Mouse (Mus musculus): Measurements from ENCODE around the gene Map1b.

Gene Map1b

DNA sequence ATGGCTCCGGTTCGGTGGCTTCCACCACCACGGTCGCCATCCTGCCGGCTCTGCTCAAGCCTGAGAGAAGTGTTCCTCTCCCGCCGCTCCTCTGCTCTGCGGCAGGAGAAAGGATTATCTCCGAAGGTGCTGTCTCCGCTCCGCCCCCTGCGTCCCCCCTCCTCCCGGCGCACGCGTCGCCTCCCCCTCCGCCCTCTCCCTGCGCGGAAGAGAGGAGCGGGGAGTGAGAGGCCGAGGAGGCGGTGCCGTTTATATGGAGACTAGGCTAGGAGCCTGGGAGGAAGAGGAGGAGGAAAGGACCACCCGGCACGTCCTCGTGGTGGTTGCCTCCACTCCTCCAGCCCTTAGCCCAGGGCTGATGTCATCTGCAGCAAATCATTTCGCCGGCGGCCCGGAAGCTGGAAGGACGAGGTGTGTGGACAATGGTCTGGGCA is at the start of gene Map1b:
TSS of gene Map1b (minus strand) at position 93 of the 434 bp plus-strand sequence.
- ChIA-PET CTCF (no interaction called here), POLR2A (interaction anchor here in 1 of 4 experiments (0.7 kb wide), 1 partner anchor 9 kb away, joined by 4 read pairs; no protein-coding TSS in a partner anchor)

DNA sequence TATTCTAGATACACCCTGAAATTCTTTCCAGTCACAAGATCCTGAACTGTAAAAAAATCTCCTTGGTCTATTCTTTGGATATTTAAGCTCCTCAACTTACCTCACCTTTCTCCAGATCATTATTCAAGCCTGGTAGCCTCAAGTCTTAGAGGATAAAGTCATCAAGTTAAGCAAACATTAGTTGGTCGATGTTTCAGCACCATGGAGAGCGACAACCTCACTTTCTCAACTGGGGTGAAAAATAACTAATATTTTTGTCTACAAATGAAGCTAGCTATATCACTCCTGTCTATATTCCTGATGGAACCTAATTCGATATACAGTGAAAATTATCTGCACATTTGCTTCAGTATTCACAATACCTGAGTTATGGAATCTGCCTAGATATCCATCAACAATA is 48.0 kb upstream of the Map1b start:
- CTCF ChIA-PET: no interaction called here

DNA sequence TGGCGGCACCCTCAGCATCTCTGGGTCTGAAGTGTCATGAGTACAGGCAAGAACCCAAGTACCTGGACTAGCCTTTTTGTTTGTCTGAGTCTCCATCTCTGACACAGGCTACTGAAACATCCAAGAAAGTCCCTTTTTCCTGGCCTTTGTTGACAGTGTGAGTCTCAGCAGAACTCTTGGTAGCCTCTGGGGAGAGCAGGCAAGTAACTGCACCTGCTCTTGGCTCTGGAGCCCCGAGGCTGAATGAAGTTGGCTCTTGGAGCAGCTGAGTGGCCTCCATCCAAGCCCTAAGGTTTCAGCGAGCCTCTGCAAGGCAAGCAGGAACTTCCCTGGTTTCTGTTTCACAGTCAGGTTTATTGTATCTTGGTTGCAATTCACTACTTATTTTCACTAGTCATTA is 46.7 kb upstream of the Map1b start:
- ChIA-PET CTCF (no interaction called here), POLR2A (interaction anchor here in 1 of 4 experiments (1.6 kb wide), 1 partner anchor 210 kb away, joined by 3 read pairs; no protein-coding TSS in a partner anchor)

More for the DNA sequence above, 48.0 kb upstream of the Map1b start:
- POLR2A ChIA-PET: no interaction called here

DNA sequence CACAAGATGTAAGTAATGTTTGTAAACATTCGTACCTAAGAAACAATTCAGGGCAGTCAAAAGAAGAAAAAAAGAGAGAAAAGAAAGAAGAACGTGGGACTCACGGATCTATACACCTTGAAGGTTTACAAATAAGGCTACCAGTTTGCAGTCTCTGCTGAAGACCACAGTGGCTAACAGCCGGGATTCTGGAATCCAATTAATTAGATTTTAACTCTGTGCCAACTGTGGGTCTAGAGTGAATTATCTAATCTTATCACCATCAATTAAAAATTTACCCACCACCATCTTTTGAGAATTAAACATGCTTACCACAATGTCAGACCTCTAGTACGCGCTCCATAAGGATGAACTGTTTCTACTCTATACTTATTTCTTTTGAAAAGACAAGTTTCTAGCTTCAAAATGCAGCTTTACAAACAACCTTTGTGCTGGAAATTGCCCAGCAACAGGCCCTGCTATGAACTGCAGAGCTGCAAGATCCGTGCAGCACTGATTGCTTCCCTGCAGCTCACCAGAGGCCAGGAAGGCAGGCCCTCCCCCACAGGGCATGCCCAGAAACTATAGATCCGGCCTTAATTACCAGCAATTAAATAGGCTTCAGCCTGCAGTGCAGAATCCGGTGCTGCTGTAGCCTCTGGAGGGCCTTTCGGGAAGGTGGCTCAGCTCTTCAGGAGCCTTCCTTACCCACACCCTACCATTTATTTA is 45.7 kb upstream of the Map1b start:
- CTCF ChIA-PET: interaction anchor here in 1 of 4 experiments (0.6 kb wide), 1 partner anchor 219 kb away, joined by 5 read pairs; no protein-coding TSS in a partner anchor
- POLR2A ChIA-PET: interaction anchor here in 1 of 4 experiments (1.6 kb wide), 1 partner anchor 209 kb away, joined by 3 read pairs; no protein-coding TSS in a partner anchor

DNA sequence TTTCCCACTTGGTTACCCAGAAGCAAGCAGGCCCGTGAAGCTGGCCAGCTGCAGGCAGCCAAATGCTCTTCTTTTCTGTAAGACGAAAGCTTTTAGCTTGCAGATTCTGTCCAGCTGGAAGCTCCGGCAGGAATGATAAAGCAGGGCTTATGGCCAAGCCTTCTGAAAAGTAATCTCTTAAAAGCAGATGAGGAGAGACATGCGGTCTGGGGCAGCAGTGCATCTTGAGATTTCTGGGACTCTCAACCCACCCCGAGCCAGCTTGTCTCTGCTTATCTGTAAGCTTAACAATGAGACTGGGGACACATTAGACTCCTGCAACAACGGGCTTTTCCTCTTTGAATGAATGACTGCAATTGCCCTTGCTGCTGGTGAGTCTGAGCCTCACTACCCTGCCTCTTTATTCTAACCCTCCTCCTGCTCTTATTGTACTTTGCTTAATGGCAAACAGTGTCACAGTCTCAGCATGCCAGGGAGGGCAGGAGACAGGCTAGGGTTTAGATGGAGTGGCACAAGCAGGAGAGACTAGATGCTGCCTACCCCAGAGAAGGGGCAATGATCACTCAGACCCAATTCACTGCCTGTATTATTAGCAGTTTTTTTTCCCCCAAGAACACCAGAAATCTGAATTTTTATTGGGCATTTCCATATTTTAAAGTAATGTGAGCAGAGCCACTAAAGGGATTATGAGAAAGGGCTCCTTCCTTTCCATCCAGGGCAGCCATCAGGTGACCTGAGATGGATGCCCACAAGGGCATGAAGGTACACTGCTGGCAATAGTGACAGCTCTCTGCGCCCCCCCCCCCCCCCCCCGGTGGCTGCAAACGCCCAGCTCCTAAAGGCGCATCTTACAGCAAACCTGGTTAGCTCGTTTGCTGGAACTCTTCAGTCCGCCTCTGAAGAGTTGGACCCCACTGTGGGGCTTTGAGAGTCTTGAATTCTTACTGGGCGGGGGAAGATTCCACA is 44.6 kb upstream of the Map1b start:
- POLR2A ChIA-PET: interaction anchor here in 1 of 4 experiments (0.9 kb wide), 1 partner anchor 9 kb away, joined by 3 read pairs; no protein-coding TSS in a partner anchor
- CTCF ChIA-PET: interaction anchor here in 1 of 4 experiments (0.5 kb wide), 1 partner anchor 850 kb away, joined by 3 read pairs; no protein-coding TSS in a partner anchor

DNA sequence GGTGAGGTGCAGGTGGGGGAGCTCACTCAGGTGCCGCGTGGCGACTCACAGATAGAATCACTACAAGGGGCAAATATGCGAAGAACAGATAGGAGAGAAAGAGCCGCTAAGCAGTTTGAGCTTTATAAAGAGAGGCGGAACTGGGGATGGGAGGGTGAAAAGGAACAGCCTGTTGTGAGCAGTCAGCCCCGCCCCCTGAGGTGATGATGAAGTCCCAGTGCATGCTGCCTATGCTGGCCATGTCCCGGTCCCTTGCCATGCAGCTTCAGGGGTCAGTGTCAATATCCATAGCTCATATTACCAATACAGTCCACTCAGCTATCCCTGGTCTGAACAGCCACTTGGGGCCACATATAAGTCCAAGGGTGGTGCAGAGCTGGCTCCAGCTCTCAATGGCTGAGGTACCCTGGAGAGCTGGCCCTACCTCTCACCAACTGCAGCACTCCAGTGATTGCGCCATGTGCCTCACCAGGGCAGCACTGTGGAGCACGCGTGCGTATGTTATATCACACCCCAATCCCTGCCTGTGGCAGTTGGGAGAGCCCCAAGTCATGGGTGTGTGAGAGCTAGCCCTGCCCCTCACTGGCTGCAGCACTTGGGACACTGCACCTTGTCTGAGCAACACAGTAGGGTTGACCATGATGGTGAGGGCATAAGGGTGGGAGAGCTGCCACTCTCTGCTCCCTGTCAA is 42.0 kb upstream of the Map1b start:
- ChIA-PET POLR2A (interaction anchor here in 1 of 4 experiments (0.6 kb wide), 1 partner anchor 537 kb away, joined by 3 read pairs; no protein-coding TSS in a partner anchor), CTCF (interaction anchor here in 1 of 4 experiments (0.6 to 1.1 kb wide), 2 partner anchors 202 to 397 kb away, joined by 3 to 4 read pairs; no protein-coding TSS in a partner anchor)

DNA sequence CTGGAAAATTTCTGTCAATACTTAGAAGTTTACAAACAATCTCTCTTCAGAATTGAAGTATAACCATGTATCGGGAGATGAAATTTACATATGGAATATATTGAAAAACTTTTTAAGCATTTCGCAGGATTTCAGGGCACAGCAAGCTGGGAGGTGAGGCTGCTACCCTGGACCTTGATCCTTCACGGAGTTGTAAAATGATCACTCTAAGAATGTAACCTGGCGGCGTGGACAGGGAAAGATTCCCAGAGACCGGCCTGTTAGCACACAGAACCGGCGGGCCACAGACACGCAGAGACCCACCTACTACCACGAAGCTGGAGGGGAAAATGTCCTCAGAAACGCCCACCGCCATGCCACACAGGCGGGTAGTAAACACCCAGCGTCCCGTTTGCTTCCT is 41.5 kb upstream of the Map1b start:
- POLR2A ChIA-PET: no interaction called here
- CTCF ChIA-PET: no interaction called here

DNA sequence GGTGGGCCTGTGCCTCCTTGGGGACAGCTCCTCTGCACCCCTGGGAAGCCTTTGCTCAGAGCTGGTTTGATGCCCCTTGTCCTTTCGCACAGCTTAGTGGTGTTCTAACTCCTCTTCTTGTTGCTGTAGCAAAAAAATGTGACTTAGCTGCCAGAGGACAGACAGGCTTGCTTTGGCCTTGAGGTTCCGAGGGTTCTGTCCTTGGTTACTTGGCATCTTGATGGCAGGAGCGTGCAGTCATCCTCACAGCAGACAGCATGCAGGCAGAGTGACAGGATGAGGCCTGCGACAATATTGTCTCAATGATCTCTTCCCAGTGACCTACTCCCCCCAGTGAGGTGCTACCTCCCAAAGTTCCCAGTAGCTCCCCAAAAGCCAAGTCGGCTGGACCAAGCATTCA is 41.0 kb upstream of the Map1b start:
- POLR2A ChIA-PET: interaction anchor here in 1 of 4 experiments (1.0 kb wide), 1 partner anchor 42 kb away, joined by 3 read pairs; no protein-coding TSS in a partner anchor
- CTCF ChIA-PET: no interaction called here

DNA sequence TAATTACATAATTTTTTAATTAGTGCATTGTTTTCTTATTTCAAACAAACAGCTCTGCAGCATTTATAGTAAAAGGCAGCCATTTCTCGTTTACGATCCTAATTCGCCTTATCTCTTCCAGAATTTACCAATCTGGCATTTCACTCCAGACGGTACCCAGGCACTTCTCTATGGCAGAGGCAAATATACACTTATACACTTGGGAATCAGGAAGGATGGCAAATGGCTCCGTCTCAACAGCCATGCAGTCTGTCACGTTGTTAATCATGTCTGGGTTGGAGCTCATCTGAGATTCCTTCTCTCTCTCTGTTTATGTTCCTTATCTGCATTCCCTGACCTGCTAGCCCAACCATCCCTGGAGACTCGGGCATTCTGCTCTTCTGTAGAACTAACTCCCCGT is 38.6 kb upstream of the Map1b start:
- POLR2A ChIA-PET: no interaction called here
- CTCF ChIA-PET: no interaction called here

DNA sequence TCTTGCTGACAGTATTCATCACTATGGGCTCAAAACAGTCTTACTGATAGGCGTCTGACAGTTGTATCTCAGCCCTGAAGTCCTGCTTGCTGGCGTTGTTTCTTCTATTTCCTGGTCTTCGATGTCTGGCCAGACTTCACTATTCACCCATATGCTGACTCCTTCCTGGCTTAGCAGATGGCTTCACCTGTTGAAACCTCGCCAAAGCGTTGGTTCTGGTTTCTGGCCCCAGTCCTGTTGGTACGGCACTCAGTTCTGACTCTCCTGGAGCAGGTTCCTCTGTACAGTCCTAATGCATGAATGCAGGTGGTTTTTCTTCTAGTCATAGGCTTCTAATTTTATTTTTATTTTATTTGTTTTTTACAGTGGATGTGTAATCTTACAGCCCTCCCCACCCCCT is 38.1 kb upstream of the Map1b start:
- CTCF ChIA-PET: no interaction called here
- POLR2A ChIA-PET: interaction anchor here in 1 of 4 experiments (1.5 kb wide), 1 partner anchor 40 kb away, joined by 3 read pairs; no protein-coding TSS in a partner anchor

DNA sequence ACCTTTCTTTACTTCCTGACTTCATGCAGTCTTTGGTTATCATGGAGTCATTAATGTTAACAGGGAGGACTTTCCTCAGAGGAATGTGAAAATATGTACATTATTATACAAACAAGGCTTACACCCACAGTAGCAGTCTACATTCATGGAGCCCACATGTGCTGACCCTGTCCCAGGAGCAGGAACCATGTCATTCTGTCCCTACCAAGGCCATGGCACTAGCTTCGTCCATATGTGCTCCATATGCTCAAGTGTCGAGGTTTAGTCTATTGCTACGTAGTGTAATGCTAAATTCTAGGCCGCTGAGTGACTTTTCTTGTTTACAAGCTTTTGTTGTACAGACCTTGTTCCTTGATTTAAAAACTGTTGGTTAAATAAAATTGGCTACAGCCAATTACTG is 36.0 kb upstream of the Map1b start:
- CTCF ChIA-PET: no interaction called here
- POLR2A ChIA-PET: interaction anchor here in 1 of 4 experiments (1.3 to 2.0 kb wide), 2 partner anchors 8 to 10 kb away, joined by 3 to 7 read pairs; no protein-coding TSS in a partner anchor

DNA sequence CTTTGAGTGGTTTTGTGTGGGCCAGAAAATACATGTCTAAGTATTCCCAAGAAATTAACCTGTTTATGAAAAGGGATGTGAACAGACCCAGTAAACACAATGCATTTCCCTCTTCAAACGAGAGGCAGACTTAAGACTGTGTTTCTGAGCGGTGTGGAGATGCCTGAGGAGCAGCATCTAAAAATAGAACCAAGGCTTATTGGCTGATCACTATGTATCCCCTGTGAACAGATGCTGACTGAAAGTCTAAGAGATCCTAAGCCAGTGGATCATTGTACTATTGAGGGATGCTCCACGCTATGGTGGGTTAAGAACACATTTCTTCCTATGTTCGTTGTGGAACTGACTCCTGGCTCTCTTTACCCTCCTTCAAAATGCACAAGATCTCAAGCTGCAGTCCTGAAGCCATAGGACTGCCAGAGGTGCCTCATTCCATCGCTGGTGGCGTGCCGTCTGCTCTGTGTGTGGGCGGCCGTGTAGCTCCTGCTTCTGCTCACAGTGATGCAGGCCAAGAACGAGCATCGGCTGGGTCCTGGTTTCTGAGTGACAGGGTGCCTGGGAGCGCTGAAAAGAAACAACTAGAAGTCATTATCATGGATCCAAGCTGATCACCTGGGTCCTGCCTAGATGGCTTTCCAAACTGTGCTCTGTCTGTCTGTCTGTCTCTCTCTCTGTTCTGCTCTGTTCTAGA is 34.5 kb upstream of the Map1b start:
- POLR2A ChIA-PET: interaction anchor here in 3 of 4 experiments (0.6 to 2.0 kb wide), 7 partner anchors 8 to 232 kb away, joined by 3 to 7 read pairs (median 3); no protein-coding TSS in a partner anchor
- CTCF ChIA-PET: interaction anchor here in 1 of 4 experiments (0.6 kb wide), 1 partner anchor 24 kb away, joined by 3 read pairs; no protein-coding TSS in a partner anchor

DNA sequence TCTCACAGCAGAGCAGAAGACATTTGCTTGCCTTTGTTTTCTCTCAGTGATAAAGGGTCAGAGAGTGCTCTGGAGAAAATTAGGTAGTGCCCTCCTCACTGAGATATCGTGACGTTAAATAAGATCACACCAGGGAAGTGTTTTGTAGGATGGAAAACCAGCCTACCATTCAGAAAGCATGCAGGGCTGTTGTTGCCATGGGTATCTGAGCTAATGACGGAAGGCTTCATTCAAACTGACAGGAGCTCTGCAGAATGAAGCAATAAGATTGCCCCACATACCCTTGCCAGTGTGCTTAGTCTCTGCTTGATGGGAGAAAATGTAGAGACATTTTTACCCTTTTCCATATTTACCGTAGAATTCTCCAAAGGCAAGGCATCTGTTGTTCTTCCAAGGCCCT is 33.7 kb upstream of the Map1b start:
- ChIA-PET POLR2A (no interaction called here), CTCF (interaction anchor here in 2 of 4 experiments (0.6 to 0.7 kb wide), 2 partner anchors 93 to 197 kb away, joined by 3 read pairs; no protein-coding TSS in a partner anchor)

DNA sequence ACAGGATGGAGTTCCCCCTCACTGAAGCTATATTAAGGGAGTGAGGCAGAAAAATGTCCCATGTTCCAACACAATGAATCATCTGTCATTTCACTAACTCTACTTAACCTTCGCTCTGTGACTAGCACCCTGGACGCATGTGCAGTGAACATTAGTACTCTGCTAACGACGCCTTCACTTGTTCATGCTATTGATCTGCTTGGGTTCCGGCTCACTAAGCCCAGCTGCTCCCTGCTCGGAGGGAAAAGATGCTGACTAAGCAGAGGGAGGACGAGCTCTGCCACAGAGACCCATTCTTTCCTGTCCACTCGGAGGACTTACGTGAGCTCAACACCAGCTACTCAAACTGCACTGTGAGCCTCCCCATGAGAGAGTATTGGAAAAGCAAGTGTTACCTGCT is 33.2 kb upstream of the Map1b start:
- POLR2A ChIA-PET: no interaction called here
- CTCF ChIA-PET: interaction anchor here in 2 of 4 experiments (0.6 to 0.7 kb wide), 2 partner anchors 94 to 196 kb away, joined by 3 read pairs; no protein-coding TSS in a partner anchor

DNA sequence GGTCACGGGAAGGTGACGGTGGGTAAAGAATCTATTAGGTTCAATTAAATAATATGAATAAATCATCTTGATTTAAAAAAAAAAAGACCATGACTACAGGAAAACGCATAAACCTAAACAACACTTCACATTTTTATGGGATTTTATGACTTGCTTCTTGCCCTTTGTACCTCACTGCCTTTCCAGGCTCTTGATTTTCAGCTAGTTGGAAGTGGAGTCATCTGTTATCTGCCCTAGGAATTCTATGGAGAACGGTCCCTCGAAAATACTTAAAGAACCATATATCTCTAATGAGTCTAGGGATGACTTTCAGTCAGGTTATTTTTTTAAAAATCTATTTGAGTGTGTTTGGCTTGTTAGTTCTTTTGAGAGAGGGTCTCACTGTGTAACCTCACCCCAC is 30.5 kb upstream of the Map1b start:
- CTCF ChIA-PET: interaction anchor here in 1 of 4 experiments (0.8 kb wide), 1 partner anchor 194 kb away, joined by 3 read pairs; no protein-coding TSS in a partner anchor

DNA sequence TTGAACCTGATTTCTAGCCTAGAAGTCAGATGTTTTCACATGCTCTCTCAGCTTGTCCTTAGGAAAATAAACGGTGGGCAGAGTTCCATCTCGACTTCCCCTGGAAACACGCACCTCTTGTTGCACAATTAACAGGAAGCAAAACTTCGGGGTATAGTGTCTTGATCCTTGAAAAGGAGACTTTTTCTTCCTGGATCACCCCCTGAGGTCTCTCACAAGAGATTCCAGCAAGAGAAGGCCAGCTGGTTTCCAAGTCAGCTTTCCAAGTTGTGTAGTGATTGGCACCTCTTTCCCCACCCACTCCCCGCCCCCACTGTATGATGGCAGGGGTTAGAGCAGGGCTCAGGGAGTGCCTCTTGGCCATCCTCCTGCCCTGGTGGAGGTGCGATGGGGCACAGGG is 28.9 kb upstream of the Map1b start:
- ChIA-PET CTCF (no interaction called here), POLR2A (interaction anchor here in 1 of 4 experiments (0.6 kb wide), 1 partner anchor 30 kb away, joined by 3 read pairs; no protein-coding TSS in a partner anchor)

More for the DNA sequence above, 30.5 kb upstream of the Map1b start:
- POLR2A ChIA-PET: interaction anchor here in 1 of 4 experiments (0.7 to 0.8 kb wide), 2 partner anchors 68 to 588 kb away, joined by 3 read pairs; no protein-coding TSS in a partner anchor

DNA sequence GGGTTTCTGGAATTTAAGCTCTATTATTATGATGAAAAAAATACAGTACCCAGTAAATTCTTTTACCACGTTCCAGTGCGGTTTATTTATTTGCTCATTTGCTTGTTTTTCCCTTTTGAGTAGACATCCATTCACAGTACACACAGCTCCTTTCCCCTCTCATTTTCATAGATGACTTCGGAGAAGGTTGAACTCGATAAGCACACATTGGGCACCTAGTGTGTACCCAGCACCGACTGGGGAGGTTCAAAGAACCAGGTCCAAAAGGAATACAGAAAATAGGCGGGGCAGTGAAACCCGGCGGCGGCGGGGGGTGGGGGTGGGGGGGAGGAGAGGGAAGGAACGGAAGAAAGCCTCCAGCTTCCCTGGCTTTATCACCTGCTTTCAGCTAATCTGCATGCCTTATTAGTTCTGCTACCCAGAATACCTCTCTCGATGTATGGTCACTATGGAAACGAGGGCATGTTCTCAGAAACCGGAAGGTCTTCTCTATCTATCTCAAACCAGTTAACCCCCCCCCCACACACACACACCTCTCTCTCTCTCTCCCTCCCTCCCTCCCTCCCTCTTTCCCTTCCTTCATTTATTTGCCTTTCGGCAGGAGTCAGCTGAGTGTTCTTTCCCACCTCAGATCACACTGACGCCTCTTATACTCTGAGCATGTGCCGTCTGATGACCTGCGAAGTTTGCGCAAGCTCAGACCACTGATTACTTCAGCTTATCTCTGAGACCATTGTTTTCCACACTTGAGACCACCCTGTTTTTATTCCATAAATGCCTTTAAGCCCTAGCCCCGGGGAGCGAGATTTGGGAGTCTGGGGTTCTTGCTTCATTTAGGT is 25.3 kb upstream of the Map1b start:
- POLR2A ChIA-PET: interaction anchor here in 3 of 4 experiments (0.6 to 2.1 kb wide), 6 partner anchors 10 to 422 kb away, joined by 3 to 7 read pairs (median 3); no protein-coding TSS in a partner anchor
- CTCF ChIA-PET: no interaction called here
